Mouse (Mus musculus) lung, adult 2 months (tissue): ENCODE results near the gene Inmt.

Experiments
- CTCF ChIP-seq: fragments of 200-500 bp; IDR thresholded peaks from 2 replicates; pipeline ENCODE4 v1.5.1; 2011; ENCODE audit warnings: mild to moderate bottlenecking, low read length, control low read depth; ENCODE audit not compliant: insufficient read depth
- POLR2A ChIP-seq: fragments of 200-500 bp; IDR thresholded peaks from 2 replicates; pipeline ENCODE4 v1.6.1; 2011; ENCODE audit warnings: low read depth, mild to moderate bottlenecking, control low read depth, low read length, borderline replicate concordance; ENCODE audit errors: extremely low read depth

GRCm38 (mm10) chr6:55218232-55218631, 43.4 kb upstream of the Inmt start:
- TF ChIP-seq CTCF (no peak), POLR2A (no peak)
